Comparison of ENCODE assay signal across 16 mouse cellular contexts in genomic region chr1:66839755-66840438, GRCm38 (mm10). TPM values are rescaled to one million over a fixed set of nuclear protein-coding genes. Genes with fewer than 3 reads are reported as not detected.
DNase-seq lines count a peak whose midpoint lies in the region; ATAC-seq and TF ChIP-seq lines count a peak whose summit lies in the region.
"Had no signal": no experiment of that assay in that cellular context is flagged by ENCODE, and none has a peak within 500 bp of the region (broad histone marks: within the 10 kb centered on the region; RNA-seq: fewer than 3 reads in every experiment).

No protein-coding gene starts in this region.

- H3K27me3 ChIP-seq in heart, postnatal 0 days (ENCODE audit: control insufficient read depth, insufficient read depth, low read length), result no peaks in the 10 kb centered on the region
- H3K27me3 ChIP-seq in midbrain, embryonic 15.5 days (replicated peaks), result no peaks in the 10 kb centered on the region
- no peaks in the 10 kb centered on the region for H3K27me3 ChIP-seq in midbrain, embryonic 13.5 days
- H3K27me3 ChIP-seq: embryonic facial prominence, embryonic 13.5 days; liver, embryonic 13.5 days had no signal

- DNase-seq in heart, postnatal 0 days (ENCODE audit: low spot score), result peak; percentile 62
- DNase-seq in heart, postnatal 4 days, result no peak
- peak; percentile 25 for DNase-seq in lung, postnatal 10 days
- DNase-seq in neural tube, embryonic 10.5 days (ENCODE audit: extremely low spot score, low spot score), result no peak
- DNase-seq in cerebellum, adult 8-10 months, result no peak
- no peak for DNase-seq in urinary bladder, postnatal 25 days (ENCODE audit: low spot score)
- DNase-seq: adrenal gland, adult 2 months; cerebellum, adult 11-12 months; kidney, postnatal 4 days; liver, embryonic 13.5 days; right cerebral cortex, postnatal 14 days had no signal

- TF ChIP-seq CTCF in heart, postnatal 0 days (IDR thresholded peaks at IDR 0.05; ENCODE audit: low read depth), result no peak

- no peak for TF ChIP-seq EP300 in heart, postnatal 0 days (IDR thresholded peaks at IDR 0.05; ENCODE audit: low read depth)

- H3K9me3 ChIP-seq in heart, postnatal 0 days (replicated peaks; ENCODE audit: control insufficient read depth, low read length), result no peaks in the 10 kb centered on the region
- no peaks in the 10 kb centered on the region for H3K9me3 ChIP-seq in midbrain, embryonic 15.5 days
- no peaks in the 10 kb centered on the region for H3K9me3 ChIP-seq in midbrain, embryonic 13.5 days
- H3K9me3 ChIP-seq: embryonic facial prominence, embryonic 13.5 days; hindbrain, embryonic 10.5 days; liver, embryonic 13.5 days had no signal

- peak overlapping the region; percentile 64 for H3K27ac ChIP-seq in heart, postnatal 0 days (ENCODE audit: low read depth)
- no peak overlapping the region for H3K27ac ChIP-seq in midbrain, embryonic 15.5 days
- no peak overlapping the region for H3K27ac ChIP-seq in midbrain, embryonic 13.5 days
- H3K27ac ChIP-seq: embryonic facial prominence, embryonic 13.5 days; hindbrain, embryonic 10.5 days; liver, embryonic 13.5 days had no signal

- peak; percentile 74 for ATAC-seq in heart, postnatal 0 days (ENCODE audit: insufficient read depth, low read depth)
- 0 out of 2 replicates have a peak, but pooled peaks have one; percentile 30 for ATAC-seq in midbrain, embryonic 15.5 days (replicated peaks)
- no peak for ATAC-seq in midbrain, embryonic 13.5 days
- ATAC-seq: inflammation-experienced regulatory T-cells, adult 6 months had no signal

- peaks cover 54% of the 10 kb centered on the region for H3K36me3 ChIP-seq in heart, postnatal 0 days (replicated peaks; ENCODE audit: control insufficient read depth, insufficient read depth, low read length)
- no peaks in the 10 kb centered on the region for H3K36me3 ChIP-seq in midbrain, embryonic 15.5 days (replicated peaks)
- peaks cover 3% of the 10 kb centered on the region; the same call in 1 of the 2 replicates for H3K36me3 ChIP-seq in midbrain, embryonic 13.5 days

- WGBS in heart, postnatal 0 days, result 40% methylated on average over 7 of the region's 7 CpGs
- 66% methylated on average over 7 of the region's 7 CpGs for WGBS in midbrain, embryonic 15.5 days
- WGBS in midbrain, embryonic 13.5 days, result 83% methylated on average over 7 of the region's 7 CpGs

- H3K4me2 ChIP-seq in heart, postnatal 0 days (ENCODE audit: low read depth, low read length), result no peak overlapping the region; the same call in 1 of the 2 replicates
- no peak overlapping the region for H3K4me2 ChIP-seq in midbrain, embryonic 15.5 days
- no peak overlapping the region for H3K4me2 ChIP-seq in midbrain, embryonic 13.5 days (replicated peaks)
- H3K4me2 ChIP-seq: embryonic facial prominence, embryonic 13.5 days; liver, embryonic 13.5 days had no signal

- H3K4me3 ChIP-seq in heart, postnatal 0 days (ENCODE audit: low read depth, low read length), result no peak overlapping the region
- no peak overlapping the region for H3K4me3 ChIP-seq in midbrain, embryonic 15.5 days
- H3K4me3 ChIP-seq in midbrain, embryonic 13.5 days (replicated peaks), result no peak overlapping the region
- H3K4me3 ChIP-seq: embryonic facial prominence, embryonic 13.5 days; hindbrain, embryonic 10.5 days; liver, embryonic 13.5 days had no signal

- H3K9ac ChIP-seq in heart, postnatal 0 days (replicated peaks; ENCODE audit: low read depth, low read length), result no peak overlapping the region
- no peak overlapping the region for H3K9ac ChIP-seq in midbrain, embryonic 15.5 days
- no peak overlapping the region for H3K9ac ChIP-seq in midbrain, embryonic 13.5 days (replicated peaks)
- H3K9ac ChIP-seq: embryonic facial prominence, embryonic 13.5 days; liver, embryonic 13.5 days had no signal

- H3K4me1 ChIP-seq in heart, postnatal 0 days (ENCODE audit: control insufficient read depth, insufficient read depth), result no peaks in the 10 kb centered on the region
- no peaks in the 10 kb centered on the region for H3K4me1 ChIP-seq in midbrain, embryonic 15.5 days
- no peaks in the 10 kb centered on the region for H3K4me1 ChIP-seq in midbrain, embryonic 13.5 days (replicated peaks)
- H3K4me1 ChIP-seq: embryonic facial prominence, embryonic 13.5 days; hindbrain, embryonic 10.5 days; liver, embryonic 13.5 days had no signal

RNA-seq across cellular contexts. Expression of gene Kansl1l, which starts 22.5 kb away (rescaled TPM):
- 22.5 and 26.6 TPM in 2 replicates for total RNA-seq in heart, postnatal 0 days (2014; rRNA removed; ENCODE audit: low replicate concordance)
- 9.4 and 9.6 TPM in 2 replicates for polyA plus RNA-seq in heart, postnatal 0 days (2015; fragmentation: Nextera tagmentation; extraction: Ambion mirVana)
- total RNA-seq in heart, postnatal 4 days (2021), result 10 to 100 TPM; 16.7 to 19.1 TPM
- polyA plus RNA-seq in midbrain, embryonic 15.5 days (2015; fragmentation: Nextera tagmentation; extraction: Ambion mirVana), result 11.7 and 13.1 TPM in 2 replicates
- 14.2 and 14.7 TPM in 2 replicates for polyA plus RNA-seq in midbrain, embryonic 13.5 days (2015; fragmentation: Nextera tagmentation; extraction: Ambion mirVana)

RNA-seq across cellular contexts. Expression of gene Acadl, which starts 23.2 kb away (rescaled TPM):
- 144 and 267 TPM in 2 replicates for total RNA-seq in heart, postnatal 0 days (2014; rRNA removed; ENCODE audit: low replicate concordance)
- polyA plus RNA-seq in heart, postnatal 0 days (2015; fragmentation: Nextera tagmentation; extraction: Ambion mirVana), result 1,733 and 1,796 TPM in 2 replicates
- total RNA-seq in heart, postnatal 4 days (2021), result 1,000 to 10,000 TPM; 1,242 to 1,246 TPM
- polyA plus RNA-seq in midbrain, embryonic 15.5 days (2015; fragmentation: Nextera tagmentation; extraction: Ambion mirVana), result 34.6 and 39.7 TPM in 2 replicates
- polyA plus RNA-seq in midbrain, embryonic 13.5 days (2015; fragmentation: Nextera tagmentation; extraction: Ambion mirVana), result 37.5 and 37.8 TPM in 2 replicates

Comparison
In these comparisons a context has a peak if more than half of its experiments do, and no peak if none do; other contexts are left out.
1. DNase-seq: peak in heart, postnatal 0 days (single experiment) and lung, postnatal 10 days (single experiment); none in heart, postnatal 4 days (single experiment), neural tube, embryonic 10.5 days (single experiment), cerebellum, adult 8-10 months (single experiment) and urinary bladder, postnatal 25 days (single experiment).
2. RNA of gene Acadl, which starts 23.2 kb away (polyA plus RNA-seq): 1,733 to 1,796 TPM in heart, postnatal 0 days; 37.5 to 37.8 TPM in midbrain, embryonic 13.5 days and 34.6 to 39.7 TPM in midbrain, embryonic 15.5 days; every median in the first group is over 10 times any median in the second.